Mouse (Mus musculus) lung, embryonic 16.5 days (tissue): ENCODE data around the gene Rgs19. TPM values are rescaled to one million over a fixed set of nuclear protein-coding genes. Genes with fewer than 3 reads are reported as not detected.

Experiments
- ATAC-seq: fragments of 200-750 bp; cut with Nextera tagmentation; 2 replicates; pipeline ENCODE4 v1.8.0; 2017; ENCODE audit warnings: low read depth, mild to moderate bottlenecking, moderate library complexity
- H3K27ac ChIP-seq: fragments of 300-500 bp; sonication (generic); 2 replicates; pipeline ENCODE4 v1.5.1; 2014; ENCODE audit warnings: mild to moderate bottlenecking, control low read depth, low read length
- H3K27me3 ChIP-seq: fragments of 300-500 bp; sonication (generic); 2 replicates; pipeline ENCODE4 v1.6.1; 2014; ENCODE audit warnings: low read depth, low read length, mixed read lengths; ENCODE audit not compliant: control insufficient read depth, insufficient read depth
- H3K36me3 ChIP-seq: fragments of 300-500 bp; sonication (generic); 2 replicates; pipeline ENCODE4 v1.6.1; 2014; ENCODE audit warnings: low read length; ENCODE audit not compliant: control insufficient read depth, insufficient read depth
- H3K4me1 ChIP-seq: fragments of 300-500 bp; sonication (generic); replicated peaks from 2 replicates; pipeline ENCODE4 v1.6.1; 2014; ENCODE audit warnings: low read length, mixed read lengths; ENCODE audit not compliant: control insufficient read depth, insufficient read depth
- H3K4me2 ChIP-seq: fragments of 300-500 bp; sonication (generic); 2 replicates; pipeline ENCODE4 v1.6.1; 2014; ENCODE audit warnings: low read depth, low read length, control low read depth
- H3K4me3 ChIP-seq: fragments of 300-500 bp; sonication (generic); 2 replicates; pipeline ENCODE4 v1.5.1; 2014; ENCODE audit warnings: mild to moderate bottlenecking, low read length, control low read depth
- H3K9ac ChIP-seq: fragments of 300-500 bp; sonication (generic); 2 replicates; pipeline ENCODE4 v1.6.1; 2014; ENCODE audit warnings: low read length, control low read depth
- H3K9me3 ChIP-seq: fragments of 300-500 bp; sonication (generic); 2 replicates; pipeline ENCODE4 v1.6.1; 2016; ENCODE audit warnings: low read length; ENCODE audit not compliant: control insufficient read depth
- WGBS: fragments of 180-500 bp; shearing (Covaris S2); extraction: QIAGEN DNeasy Blood & Tissue Kit; methylation state at CpG from one replicate; pipeline ENCODE4 v1.1.7; 2014; 5-methylcytosine and 5-hydroxymethylcytosine counted together
- polyA plus RNA-seq: library from polyadenylated mRNA; unstranded; fragments of >200 nt; fragmentation: Nextera tagmentation; extraction: Ambion mirVana; gene quantifications from 2 replicates; pipeline ENCODE4 v1.2.1, GENCODE M21; 2015

Rgs19 gene
- polyA plus RNA-seq, 1 experiment from 2014 or later = 63.4 TPM

- Histone ChIP-seq H3K4me1 (peaks cover 3% of the 10 kb centered on the region), H3K27ac (no peak overlapping the region), H3K27me3 (no peaks in the 10 kb centered on the region), H3K4me2 (no peak overlapping the region), H3K9ac (no peak overlapping the region), H3K36me3 (no peaks in the 10 kb centered on the region), H3K9me3 (no peaks in the 10 kb centered on the region), H3K4me3 (no peak overlapping the region)
- WGBS = 80% methylated on average over 1 of the region's 1 CpGs
- ATAC-seq = no peak
Observed at GRCm38 (mm10) chr2:181713749-181714148, 20.0 kb upstream of the Rgs19 start.

DNA sequence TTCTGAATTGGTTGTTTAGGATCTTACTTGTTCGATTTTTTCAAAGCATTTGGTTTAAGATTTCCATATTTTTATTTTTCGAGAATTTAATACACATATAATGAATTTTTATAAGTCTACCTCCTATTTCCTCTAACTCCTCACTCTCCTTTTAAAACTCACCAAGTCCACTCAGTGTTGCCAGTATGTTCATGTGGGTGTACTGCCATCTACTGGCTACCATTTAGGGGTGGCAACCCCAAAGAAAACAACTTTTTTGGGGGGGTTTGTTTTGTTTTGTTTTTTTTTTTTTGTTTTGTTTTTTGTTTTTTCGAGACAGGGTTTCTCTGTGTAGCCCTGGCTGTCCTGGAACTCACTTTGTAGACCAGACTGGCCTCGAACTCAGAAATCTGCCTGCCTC lies 12.9 kb upstream of the Rgs19 start:
- Histone ChIP-seq H3K4me1 (no peaks in the 10 kb centered on the region), H3K4me3 (no peak overlapping the region), H3K27me3 (no peaks in the 10 kb centered on the region), H3K27ac (no peak overlapping the region), H3K9ac (no peak overlapping the region), H3K9me3 (no peaks in the 10 kb centered on the region), H3K36me3 (no peaks in the 10 kb centered on the region), H3K4me2 (no peak overlapping the region)
- WGBS = 25% methylated on average over 3 of the region's 4 CpGs
- no peak for ATAC-seq

DNA sequence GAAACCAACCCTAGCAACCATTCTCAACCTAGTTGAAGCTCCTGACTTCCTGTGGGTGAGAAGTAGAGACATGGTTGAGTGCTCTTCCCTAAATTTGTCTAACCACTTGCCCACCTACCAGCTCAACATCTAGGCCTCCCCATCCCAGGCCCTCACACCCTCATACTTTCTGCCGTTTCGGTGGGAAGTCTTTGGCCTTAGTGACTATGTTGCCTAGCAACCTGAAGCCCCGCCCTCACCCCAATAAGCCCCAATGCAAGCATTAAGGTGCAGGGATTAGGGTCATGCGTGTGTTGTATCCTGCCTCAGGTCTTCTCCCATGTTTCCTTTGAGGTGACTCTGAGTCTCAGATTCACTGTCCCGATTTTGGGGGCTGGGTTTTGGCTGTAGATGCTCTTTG lies 4.5 kb upstream of the Rgs19 start, which contains the start of gene Lkaaear1:
Gene Lkaaear1 (minus strand): TSS at position 202 of the 400 bp plus-strand sequence.
- no peak within 1 kb of the TSS for H3K4me3 ChIP-seq
- no peak within 1 kb of the TSS for H3K9ac ChIP-seq
- H3K9me3 ChIP-seq = no peaks in the 10 kb centered on the region
- no peaks in the 10 kb centered on the region; the same call in 1 of the 2 replicates for H3K4me1 ChIP-seq
- no peak within 1 kb of the TSS for H3K4me2 ChIP-seq
- ATAC-seq = no peak
- H3K27ac ChIP-seq = no peak within 1 kb of the TSS
- no peaks in the 10 kb centered on the region for H3K27me3 ChIP-seq
- 47% methylated on average over 5 of the region's 5 CpGs for WGBS
- H3K36me3 ChIP-seq = no peaks in the 10 kb centered on the region

- H3K4me2 ChIP-seq = no peak overlapping the region
- H3K4me3 ChIP-seq = no peak overlapping the region
- no peaks in the 10 kb centered on the region for H3K9me3 ChIP-seq
- no peak for ATAC-seq
- 68% methylated on average over 33 of the region's 33 CpGs for WGBS
- H3K4me1 ChIP-seq = peaks cover 11% of the 10 kb centered on the region
- no peak overlapping the region for H3K9ac ChIP-seq
- H3K36me3 ChIP-seq = no peaks in the 10 kb centered on the region
- no peaks in the 10 kb centered on the region for H3K27me3 ChIP-seq
- H3K27ac ChIP-seq = no peak overlapping the region
Observed at GRCm38 (mm10) chr2:181696801-181697420, 3.1 kb upstream of the Rgs19 start.

GRCm38 (mm10) chr2:181695776-181696175 lies 2.0 kb upstream of the Rgs19 start:
- no peaks in the 10 kb centered on the region for H3K27me3 ChIP-seq
- 54% methylated on average over 1 of the region's 1 CpGs for WGBS
- H3K36me3 ChIP-seq = no peaks in the 10 kb centered on the region
- peaks cover 11% of the 10 kb centered on the region for H3K4me1 ChIP-seq
- no peak overlapping the region for H3K9ac ChIP-seq
- ATAC-seq = no peak
- H3K4me2 ChIP-seq = no peak overlapping the region
- H3K27ac ChIP-seq = no peak overlapping the region
- H3K9me3 ChIP-seq = no peaks in the 10 kb centered on the region
- H3K4me3 ChIP-seq = no peak overlapping the region

GRCm38 (mm10) chr2:181694581-181694980 lies 804 bp upstream of the Rgs19 start:
- WGBS = 87% methylated on average over 3 of the region's 3 CpGs
- no peak overlapping the region for H3K9ac ChIP-seq
- H3K27me3 ChIP-seq = no peaks in the 10 kb centered on the region
- H3K4me1 ChIP-seq = peaks cover 11% of the 10 kb centered on the region
- peak overlapping the region; percentile 91 for H3K4me2 ChIP-seq
- no peaks in the 10 kb centered on the region for H3K9me3 ChIP-seq
- no peaks in the 10 kb centered on the region for H3K36me3 ChIP-seq
- ATAC-seq = no peak
- no peak overlapping the region for H3K27ac ChIP-seq
- H3K4me3 ChIP-seq = no peak overlapping the region

- Histone ChIP-seq H3K36me3 (peaks cover 6% of the 10 kb centered on the region), H3K27me3 (no peaks in the 10 kb centered on the region), H3K4me3 (no peak overlapping the region; the same call in 1 of the 2 replicates), H3K9me3 (no peaks in the 10 kb centered on the region), H3K27ac (no peak overlapping the region), H3K4me2 (peak overlapping the region; percentile 91; the same call in 1 of the 2 replicates), H3K4me1 (peaks cover 11% of the 10 kb centered on the region), H3K9ac (peak overlapping the region; percentile 82; the same call in 1 of the 2 replicates)
- WGBS = 79% methylated on average over 3 of the region's 3 CpGs
- ATAC-seq = no peak
Observed at GRCm38 (mm10) chr2:181692304-181692703, 1.5 kb downstream of the Rgs19 start.

DNA sequence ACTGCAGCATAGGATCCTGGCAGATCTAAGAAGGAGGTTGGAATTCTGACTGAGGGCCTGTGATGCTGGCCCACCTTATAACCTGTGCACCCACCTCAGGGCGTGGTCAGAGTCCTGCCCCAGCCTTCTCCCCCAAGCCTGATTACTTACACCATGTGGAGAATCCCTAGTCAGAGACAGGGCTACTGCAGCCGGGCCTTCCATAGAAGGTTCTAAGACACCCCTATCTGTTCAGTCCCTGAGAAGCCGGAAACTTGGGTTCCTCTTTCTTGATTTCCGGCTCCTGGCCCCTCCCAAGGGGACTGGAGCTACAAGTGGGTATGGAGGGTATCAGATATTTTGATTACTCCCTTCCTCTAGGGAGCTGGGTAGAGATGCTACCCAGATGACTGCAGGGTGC lies 2.2 kb downstream of the Rgs19 start:
- 90% methylated on average over 4 of the region's 4 CpGs for WGBS
- no peak overlapping the region for H3K9ac ChIP-seq
- H3K4me1 ChIP-seq = peaks cover 11% of the 10 kb centered on the region
- no peak overlapping the region for H3K27ac ChIP-seq
- no peaks in the 10 kb centered on the region for H3K27me3 ChIP-seq
- no peaks in the 10 kb centered on the region for H3K9me3 ChIP-seq
- H3K4me2 ChIP-seq = no peak overlapping the region
- H3K4me3 ChIP-seq = no peak overlapping the region
- H3K36me3 ChIP-seq = peaks cover 10% of the 10 kb centered on the region
- no peak for ATAC-seq

- H3K9me3 ChIP-seq = no peaks in the 10 kb centered on the region
- no peaks in the 10 kb centered on the region for H3K27me3 ChIP-seq
- 87% methylated on average over 6 of the region's 6 CpGs for WGBS
- peaks cover 11% of the 10 kb centered on the region for H3K36me3 ChIP-seq
- H3K9ac ChIP-seq = no peak overlapping the region
- H3K4me2 ChIP-seq = no peak overlapping the region
- H3K27ac ChIP-seq = no peak overlapping the region
- H3K4me1 ChIP-seq = peaks cover 11% of the 10 kb centered on the region
- H3K4me3 ChIP-seq = no peak overlapping the region
- no peak for ATAC-seq
Observed at GRCm38 (mm10) chr2:181691083-181691482, 2.7 kb downstream of the Rgs19 start.
